Mouse (Mus musculus): Measurements from ENCODE around the gene Hmg20a. TPM values are rescaled to one million over a fixed set of nuclear protein-coding genes. Genes with fewer than 3 reads are reported as not detected.
A peak's percentile ranks its signal among the peaks of the same experiment; 100 is the strongest.

Hmg20a gene
- total RNA-seq, 1 experiment = 11.5 TPM

DNA sequence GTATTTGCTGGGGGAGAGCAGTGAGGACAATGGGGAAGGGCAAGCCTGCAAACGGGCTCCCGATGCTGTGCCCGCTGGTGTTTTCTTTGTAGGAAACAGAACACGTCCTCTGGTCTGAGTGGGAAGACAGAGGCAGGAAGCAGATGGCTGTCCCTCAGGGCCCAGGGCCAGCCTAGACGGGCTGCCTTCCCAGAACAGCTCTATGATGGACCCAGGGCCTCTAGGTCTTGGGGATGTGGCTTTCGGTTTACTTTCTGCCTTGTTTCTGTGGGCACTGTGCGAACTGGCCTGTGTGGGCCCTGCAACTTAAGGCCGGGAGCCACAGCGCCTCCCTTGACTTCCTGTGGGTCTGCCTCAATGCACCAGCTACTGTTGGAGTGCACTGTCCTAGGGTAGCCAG is 115.5 kb downstream of the Hmg20a start:
- H3K9ac ChIP-seq (ENCODE audit: insufficient read depth, low read depth, low read length, poor library complexity, severe bottlenecking) = peak overlapping the region; percentile 51; the same call in 1 of the 2 replicates

DNA sequence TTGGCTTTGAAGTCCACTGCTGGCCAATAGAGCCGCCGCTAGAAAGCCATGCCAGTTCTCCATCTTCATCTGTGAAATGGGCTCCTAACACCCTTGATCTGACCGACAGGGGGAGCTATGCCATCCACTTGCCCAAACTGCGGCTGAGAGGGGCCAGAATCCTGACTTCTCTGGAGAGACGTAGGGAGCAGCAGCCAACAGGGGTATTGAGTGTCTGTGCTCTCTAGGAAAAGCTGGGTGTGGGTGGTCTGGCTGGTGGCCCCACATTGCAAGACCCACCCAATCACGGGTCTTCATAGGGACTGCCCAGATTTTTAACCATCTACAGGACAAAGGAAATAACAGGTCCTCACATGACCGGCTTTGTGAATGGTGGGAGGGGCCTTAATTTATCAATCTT is 116.3 kb downstream of the Hmg20a start:
- in situ Hi-C loops (cut with MboI; ENCODE audit: low sequenced_read_pairs in 2 of 2, unreplicated experiment in 2 of 2) = no loop called here
- H3K9ac ChIP-seq (ENCODE audit: insufficient read depth, low read depth, low read length, poor library complexity, severe bottlenecking) = peak overlapping the region; percentile 19; the same call in 1 of the 2 replicates
- H3K27ac ChIP-seq (ENCODE audit: insufficient read depth, low read depth, low read length, poor library complexity, severe bottlenecking) = peak overlapping the region; percentile 84

More for the DNA sequence above, 115.5 kb downstream of the Hmg20a start:
- no peak for DNase-seq (ENCODE audit: low read depth, low spot score)
- Histone ChIP-seq H3K27ac (ENCODE audit: insufficient read depth, low read depth, low read length, poor library complexity, severe bottlenecking) (peak overlapping the region; percentile 84), H3K36me3 (ENCODE audit: control insufficient read depth, insufficient read depth, low read length, poor library complexity, severe bottlenecking) (no peaks in the 10 kb centered on the region), H3K9me3 (ENCODE audit: control insufficient read depth, insufficient read depth, low read depth, low read length) (no peaks in the 10 kb centered on the region), H3K4me1 (ENCODE audit: control insufficient read depth in 2 of 2, insufficient read depth in 2 of 2, low read length in 2 of 2, poor library complexity in 1 of 2) (peaks cover 4 to 20% of the 10 kb centered on the region in 2 experiments; a peak in 2 of 4 replicates), H3K4me3 (ENCODE audit: insufficient read depth in 1 of 2, low read depth in 1 of 2, low read length in 2 of 2, poor library complexity in 1 of 2, severe bottlenecking in 1 of 2) (peak overlapping the region; percentile 13 to 22; a peak in 2 of 4 replicates)
- TF ChIP-seq ZNF384 (IDR thresholded peaks at IDR 0.05; ENCODE audit: low read depth, low read length) (no peak), HCFC1 (IDR thresholded peaks at IDR 0.05; ENCODE audit: borderline replicate concordance, insufficient read depth, low read length) (no peak), CHD2 (IDR thresholded peaks at IDR 0.05; ENCODE audit: low read depth, low read length) (no peak), MAFK (IDR thresholded peaks at IDR 0.05; ENCODE audit: insufficient read depth, low read depth, low read length) (no peak), ZC3H11A (IDR thresholded peaks at IDR 0.05; ENCODE audit: borderline replicate concordance, low read depth, low read length) (no peak)
- in situ Hi-C loops (cut with MboI; ENCODE audit: low sequenced_read_pairs in 2 of 2, unreplicated experiment in 2 of 2) = no loop called here

DNA sequence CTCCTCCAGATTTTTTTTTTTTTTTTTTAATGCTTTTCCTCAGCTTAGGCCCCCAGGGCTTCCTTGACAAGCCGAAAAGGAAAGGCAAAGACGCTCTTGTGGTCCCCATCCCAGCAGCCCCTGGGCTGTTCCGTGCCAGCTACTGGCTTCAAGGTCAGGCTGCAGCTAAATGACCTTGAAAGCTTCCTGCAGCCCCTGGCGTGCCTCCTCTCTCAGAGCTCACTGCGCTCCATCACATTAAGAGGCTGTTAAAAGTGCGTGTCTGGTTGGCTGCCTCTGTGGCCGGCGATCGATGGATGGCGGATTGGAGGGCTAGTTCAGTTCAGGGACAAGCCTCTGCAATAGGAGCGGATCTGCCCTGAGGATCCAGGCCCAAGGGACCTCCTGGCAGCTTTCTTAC is 117.0 kb downstream of the Hmg20a start:
- TF ChIP-seq HCFC1 (IDR thresholded peaks at IDR 0.05; ENCODE audit: borderline replicate concordance, insufficient read depth, low read length) (no peak), ZC3H11A (IDR thresholded peaks at IDR 0.05; ENCODE audit: borderline replicate concordance, low read depth, low read length) (no peak), ZNF384 (IDR thresholded peaks at IDR 0.05; ENCODE audit: low read depth, low read length) (peak; percentile 90; the same call in 1 of the 2 replicates)
- peak overlapping the region; percentile 2; the same call in 1 of the 2 replicates for H3K9ac ChIP-seq (ENCODE audit: insufficient read depth, low read depth, low read length, poor library complexity, severe bottlenecking)

More for the DNA sequence above, 116.3 kb downstream of the Hmg20a start:
- Histone ChIP-seq H3K4me3 (ENCODE audit: insufficient read depth in 1 of 2, low read depth in 1 of 2, low read length in 2 of 2, poor library complexity in 1 of 2, severe bottlenecking in 1 of 2) (peak overlapping the region; percentile 13 to 22; a peak in 3 of 4 replicates), H3K4me1 (ENCODE audit: control insufficient read depth in 2 of 2, insufficient read depth in 2 of 2, low read length in 2 of 2, poor library complexity in 1 of 2) (peaks cover 5 to 23% of the 10 kb centered on the region in 2 experiments; a peak in 3 of 4 replicates), H3K36me3 (ENCODE audit: control insufficient read depth, insufficient read depth, low read length, poor library complexity, severe bottlenecking) (no peaks in the 10 kb centered on the region), H3K9me3 (ENCODE audit: control insufficient read depth, insufficient read depth, low read depth, low read length) (no peaks in the 10 kb centered on the region)
- peak; percentile 90 for DNase-seq (ENCODE audit: low read depth, low spot score)
- TF ChIP-seq ZC3H11A (IDR thresholded peaks at IDR 0.05; ENCODE audit: borderline replicate concordance, low read depth, low read length) = 0 out of 2 replicates have a peak, but pooled peaks have one; percentile 25
- TF ChIP-seq CHD2 (IDR thresholded peaks at IDR 0.05; ENCODE audit: low read depth, low read length) = no peak
- TF ChIP-seq HCFC1 (IDR thresholded peaks at IDR 0.05; ENCODE audit: borderline replicate concordance, insufficient read depth, low read length) = 0 out of 2 replicates have a peak, but pooled peaks have one; percentile 53

DNA sequence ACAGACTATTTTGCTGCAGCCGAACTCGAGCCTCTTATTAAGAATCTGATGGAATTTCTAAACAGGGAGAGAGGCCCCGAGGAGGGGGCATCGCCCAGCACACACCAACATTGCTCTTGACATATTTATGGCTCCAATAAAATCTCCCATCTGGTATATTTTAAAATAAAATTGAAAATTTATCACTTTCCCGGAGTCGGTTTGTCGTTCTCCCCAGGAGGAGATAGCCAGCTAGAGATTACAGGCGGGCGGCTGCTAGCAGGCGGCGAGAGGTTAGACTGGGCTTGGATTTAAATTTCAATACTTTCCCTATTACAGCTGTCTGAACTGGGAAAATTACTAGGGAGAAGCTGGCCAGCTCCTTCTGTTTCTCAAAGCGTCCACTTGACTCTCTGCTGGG is 121.6 kb downstream of the Hmg20a start:
- in situ Hi-C loops (cut with MboI; ENCODE audit: low sequenced_read_pairs in 2 of 2, unreplicated experiment in 2 of 2) = no loop called here
- Histone ChIP-seq H3K4me3 (ENCODE audit: insufficient read depth in 1 of 2, low read depth in 1 of 2, low read length in 2 of 2, poor library complexity in 1 of 2, severe bottlenecking in 1 of 2) (no peak overlapping the region), H3K9ac (ENCODE audit: insufficient read depth, low read depth, low read length, poor library complexity, severe bottlenecking) (no peak overlapping the region), H3K9me3 (ENCODE audit: control insufficient read depth, insufficient read depth, low read depth, low read length) (no peaks in the 10 kb centered on the region), H3K4me1 (ENCODE audit: control insufficient read depth in 2 of 2, insufficient read depth in 2 of 2, low read length in 2 of 2, poor library complexity in 1 of 2) (peaks cover 19% of the 10 kb centered on the region in 2 experiments), H3K27ac (ENCODE audit: insufficient read depth, low read depth, low read length, poor library complexity, severe bottlenecking) (no peak overlapping the region), H3K36me3 (ENCODE audit: control insufficient read depth, insufficient read depth, low read length, poor library complexity, severe bottlenecking) (no peaks in the 10 kb centered on the region)
- no peak for DNase-seq (ENCODE audit: low read depth, low spot score)
- TF ChIP-seq MAFK (IDR thresholded peaks at IDR 0.05; ENCODE audit: insufficient read depth, low read depth, low read length) (no peak), ZC3H11A (IDR thresholded peaks at IDR 0.05; ENCODE audit: borderline replicate concordance, low read depth, low read length) (no peak), CHD2 (IDR thresholded peaks at IDR 0.05; ENCODE audit: low read depth, low read length) (no peak), ZNF384 (IDR thresholded peaks at IDR 0.05; ENCODE audit: low read depth, low read length) (no peak), HCFC1 (IDR thresholded peaks at IDR 0.05; ENCODE audit: borderline replicate concordance, insufficient read depth, low read length) (no peak)

More for the DNA sequence above, 117.0 kb downstream of the Hmg20a start:
- H3K4me3 ChIP-seq (ENCODE audit: insufficient read depth in 1 of 2, low read depth in 1 of 2, low read length in 2 of 2, poor library complexity in 1 of 2, severe bottlenecking in 1 of 2) = peak overlapping the region in 1 of 2 experiments; percentile 35; a peak in 2 of 4 replicates
- H3K9me3 ChIP-seq (ENCODE audit: control insufficient read depth, insufficient read depth, low read depth, low read length) = no peaks in the 10 kb centered on the region
- H3K4me1 ChIP-seq (ENCODE audit: control insufficient read depth in 2 of 2, insufficient read depth in 2 of 2, low read length in 2 of 2, poor library complexity in 1 of 2) = peaks cover 6 to 26% of the 10 kb centered on the region in 2 experiments; a peak in 3 of 4 replicates
- DNase-seq (ENCODE audit: low read depth, low spot score) = peak; percentile 72
- H3K36me3 ChIP-seq (ENCODE audit: control insufficient read depth, insufficient read depth, low read length, poor library complexity, severe bottlenecking) = no peaks in the 10 kb centered on the region
- peak overlapping the region; percentile 84; the same call in 1 of the 2 replicates for H3K27ac ChIP-seq (ENCODE audit: insufficient read depth, low read depth, low read length, poor library complexity, severe bottlenecking)
- in situ Hi-C loops (cut with MboI; ENCODE audit: low sequenced_read_pairs in 2 of 2, unreplicated experiment in 2 of 2) = no loop called here

All from ES-E14 (cell line).